Mouse (Mus musculus): ENCODE results near the gene Klk1b3.

DNA sequence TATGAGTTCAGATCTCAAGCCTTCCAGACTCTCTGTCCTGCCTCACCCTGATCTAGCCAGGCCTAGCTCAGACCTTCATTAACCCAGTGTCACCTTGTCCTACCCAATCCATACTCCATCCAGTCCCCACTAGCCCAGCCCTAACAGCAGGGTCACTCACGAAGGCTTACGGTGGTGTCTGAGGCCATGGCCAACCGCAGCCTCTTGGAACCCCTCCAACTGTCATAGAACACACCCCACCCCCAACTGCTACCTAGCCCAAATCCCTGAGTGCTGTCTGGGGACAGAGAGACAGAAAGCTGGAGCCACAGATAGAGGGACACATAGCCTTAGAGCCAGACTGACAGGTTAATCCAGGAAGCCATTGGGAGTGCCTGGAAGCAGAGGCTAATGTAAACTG lies 37.9 kb downstream of the Klk1b3 start, which contains the start of gene Gm36864:
- TF ChIP-seq CTCF (conservative IDR thresholded peaks at IDR 0.05; ENCODE audit: low read length) = no peak
- no peak for TF ChIP-seq NANOG (IDR thresholded peaks at IDR 0.05; ENCODE audit: borderline replicate concordance, low read length)
